Mouse (Mus musculus) v-Abl transformed pro-B cells (cell line): ENCODE data around the gene Npc2.

Experiments used
- in situ Hi-C, 2 experiments: fragments of 400-800 bp; cut with MboI; formaldehyde crosslinking; loops; one replicate each; pipeline ENCODE4 v1.15.1; 2025; ENCODE audit not compliant: unreplicated experiment in 2 of 2

Gene Npc2

GRCm38 (mm10) chr12:84748134-84748533, 24.8 kb downstream of the Npc2 start:
- in situ Hi-C loops, result loop anchor here in 1 of 2 experiments (5.0 kb wide), 1 partner anchor 46 kb away; no protein-coding TSS in a partner anchor

- in situ Hi-C loops, result loop anchor here in 1 of 2 experiments (5.0 kb wide), 1 partner anchor 43 kb away; no protein-coding TSS in a partner anchor
Observed at GRCm38 (mm10) chr12:84745700-84746099, 27.3 kb downstream of the Npc2 start.

GRCm38 (mm10) chr12:84743496-84743895, 29.5 kb downstream of the Npc2 start:
- in situ Hi-C loops, result no loop called here

- in situ Hi-C loops, result no loop called here
Observed at GRCm38 (mm10) chr12:84733366-84733765, 39.6 kb downstream of the Npc2 start.

- in situ Hi-C loops, result no loop called here
Observed at GRCm38 (mm10) chr12:84728421-84728820, 44.5 kb downstream of the Npc2 start.

GRCm38 (mm10) chr12:84727434-84727833, 45.5 kb downstream of the Npc2 start:
- in situ Hi-C loops, result no loop called here

- in situ Hi-C loops, result no loop called here
Observed at GRCm38 (mm10) chr12:84726986-84727385, 46.0 kb downstream of the Npc2 start.

GRCm38 (mm10) chr12:84726391-84726790, 46.6 kb downstream of the Npc2 start:
- in situ Hi-C loops, result no loop called here

GRCm38 (mm10) chr12:84718462-84719244, 54.3 kb downstream of the Npc2 start:
- in situ Hi-C loops, result no loop called here

- in situ Hi-C loops, result no loop called here
Observed at GRCm38 (mm10) chr12:84714578-84714977, 58.4 kb downstream of the Npc2 start.

GRCm38 (mm10) chr12:84709842-84710439, 63.0 kb downstream of the Npc2 start:
- in situ Hi-C loops, result no loop called here

- in situ Hi-C loops, result no loop called here
Observed at GRCm38 (mm10) chr12:84707804-84708203, 65.1 kb downstream of the Npc2 start.

GRCm38 (mm10) chr12:84706886-84707285, 66.1 kb downstream of the Npc2 start:
- in situ Hi-C loops, result no loop called here
